Mouse (Mus musculus): ENCODE results near the gene Ninj2. TPM values are rescaled to one million over a fixed set of nuclear protein-coding genes. Genes with fewer than 3 reads are reported as not detected.
A peak's percentile ranks its signal among the peaks of the same experiment; 100 is the strongest.

The Ninj2 gene
- total RNA-seq, 2 experiments from 2014 or later: 8.1 TPM; not detected in 1

DNA sequence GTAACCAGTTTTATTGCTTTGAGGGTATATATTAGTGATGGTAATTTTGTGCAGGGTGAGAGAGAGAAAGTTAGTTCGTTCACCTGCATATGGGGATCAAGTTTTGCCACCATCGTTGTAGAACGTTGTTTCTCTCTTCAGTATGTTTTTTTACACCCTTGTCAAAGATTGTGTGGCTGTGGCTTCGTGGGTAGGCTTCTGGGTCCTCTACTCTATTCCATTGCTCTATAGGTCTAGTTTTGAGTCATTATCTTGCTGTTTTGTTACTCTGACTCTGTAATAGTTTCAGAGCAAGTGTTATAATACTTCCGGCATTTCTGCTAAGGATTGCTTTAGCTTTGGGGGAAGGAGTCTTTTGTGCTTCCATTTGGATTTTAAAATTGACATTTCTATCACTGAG lies 26.7 kb downstream of the Ninj2 start:
- ATAC-seq (replicated peaks; ENCODE audit: low FRiP score, poor library complexity, severe bottlenecking): no peak

DNA sequence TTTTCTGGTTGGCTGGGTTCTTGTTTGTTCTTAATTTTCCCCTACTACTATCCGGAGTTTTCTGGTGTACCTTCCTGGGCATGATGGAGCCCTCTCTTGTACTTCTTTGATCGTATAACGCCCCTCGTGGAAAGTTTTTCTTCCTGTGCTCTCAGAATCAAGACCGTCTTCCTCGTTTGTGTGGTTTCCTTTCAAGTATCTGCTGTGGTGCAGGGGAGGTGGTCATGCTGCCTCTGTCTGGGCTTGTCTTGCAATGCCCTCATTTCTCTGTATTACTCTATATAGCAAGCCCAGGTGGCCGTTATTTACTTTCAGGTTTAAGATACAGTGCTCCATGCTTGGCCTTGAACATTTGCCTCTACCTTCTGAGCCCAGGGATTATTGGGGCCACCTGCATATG lies 31.5 kb downstream of the Ninj2 start:
- ATAC-seq (replicated peaks; ENCODE audit: low FRiP score, poor library complexity, severe bottlenecking): 0 out of 2 replicates have a peak, but pooled peaks have one; percentile 35

DNA sequence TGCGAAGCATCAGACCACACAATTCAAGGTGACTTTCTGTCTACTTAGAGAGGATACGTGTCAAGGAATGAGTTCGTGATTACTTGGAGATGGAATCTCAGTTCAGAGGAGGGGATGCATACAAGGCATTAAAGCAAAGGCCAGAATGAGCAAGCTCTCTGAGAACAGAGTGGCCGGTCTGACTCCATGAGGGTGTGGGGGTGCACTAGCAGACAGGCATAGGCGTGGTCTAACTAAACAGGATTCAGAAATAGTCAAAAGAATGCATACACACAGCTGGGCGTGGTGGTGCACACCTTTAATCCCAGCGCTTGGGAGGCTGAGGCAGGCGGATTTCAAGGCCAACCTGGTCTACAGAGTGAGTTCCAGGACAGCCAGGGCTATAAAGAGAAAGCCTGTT lies 33.3 kb downstream of the Ninj2 start:
- ATAC-seq (replicated peaks; ENCODE audit: low FRiP score, poor library complexity, severe bottlenecking): no peak

- ATAC-seq (replicated peaks; ENCODE audit: low FRiP score, poor library complexity, severe bottlenecking): no peak
Observed at GRCm38 (mm10) chr6:120127321-120127720, 34.2 kb downstream of the Ninj2 start.

DNA sequence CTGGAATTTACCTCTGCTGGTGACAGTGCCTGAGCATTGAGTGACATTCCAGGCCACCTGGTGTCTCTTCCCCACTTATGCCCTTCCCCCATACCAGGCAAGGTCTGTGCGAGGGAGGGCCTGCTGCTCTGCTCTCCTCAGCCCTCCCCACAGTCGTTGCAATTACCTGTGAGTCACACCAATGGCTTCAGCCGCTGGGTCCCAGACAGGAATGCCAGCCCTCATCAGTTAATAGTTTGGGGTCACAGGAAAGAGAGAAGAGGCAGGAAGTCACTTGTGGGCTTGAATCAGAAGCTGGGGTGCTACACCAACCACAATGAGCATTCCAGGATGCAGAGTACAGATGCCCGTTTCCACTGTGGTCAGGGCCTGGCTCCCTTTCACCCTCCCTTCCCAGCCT lies 41.6 kb downstream of the Ninj2 start:
- no peak for ATAC-seq (replicated peaks; ENCODE audit: low FRiP score, poor library complexity, severe bottlenecking)

DNA sequence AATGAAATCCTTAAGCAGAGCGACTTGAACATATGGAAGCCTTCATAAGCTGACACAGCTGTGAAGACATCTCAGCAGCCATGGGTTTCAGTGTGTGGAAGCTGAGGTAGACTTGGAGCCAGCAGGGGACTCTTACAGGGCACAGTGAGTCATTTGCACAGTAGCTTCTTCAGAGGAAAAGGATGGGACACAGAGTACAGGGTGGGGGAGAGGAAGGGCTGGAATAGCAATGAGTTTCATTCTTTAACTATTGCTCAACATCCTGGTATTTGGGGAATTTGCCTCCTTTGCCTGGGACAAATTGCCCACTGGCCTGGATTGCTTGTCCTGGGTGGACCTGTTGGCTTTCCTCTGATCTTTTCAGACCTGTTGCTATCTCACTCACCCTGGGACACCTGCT lies 52.3 kb downstream of the Ninj2 start:
- ATAC-seq (replicated peaks; ENCODE audit: low FRiP score, poor library complexity, severe bottlenecking): no peak

DNA sequence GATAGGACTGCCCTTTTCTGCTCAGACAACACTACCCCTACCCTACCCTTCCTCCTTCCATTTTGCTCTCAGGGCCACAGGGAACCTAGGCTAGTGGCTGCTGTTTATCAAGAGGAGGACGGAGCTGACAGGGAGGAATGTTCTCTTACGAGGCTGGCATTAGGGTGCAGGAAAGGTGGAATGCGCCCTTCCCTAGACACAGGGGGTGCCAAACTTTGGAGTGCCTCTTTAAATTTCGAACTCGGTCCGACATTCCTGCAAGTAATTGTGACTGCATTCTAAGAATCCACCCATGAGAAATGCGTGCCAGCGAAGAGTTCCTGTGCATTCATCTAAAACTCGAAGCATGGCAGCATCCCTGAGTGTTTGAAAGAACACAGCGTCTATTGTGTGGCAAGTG lies 53.5 kb downstream of the Ninj2 start:
- no peak for ATAC-seq (replicated peaks; ENCODE audit: low FRiP score, poor library complexity, severe bottlenecking)

GRCm38 (mm10) chr6:120147411-120147810 lies 54.3 kb downstream of the Ninj2 start:
- no peak for ATAC-seq (replicated peaks; ENCODE audit: low FRiP score, poor library complexity, severe bottlenecking)

- ATAC-seq (replicated peaks; ENCODE audit: low FRiP score, poor library complexity, severe bottlenecking): no peak; the same call in 1 of the 2 replicates
Observed at GRCm38 (mm10) chr6:120148716-120149392, 55.7 kb downstream of the Ninj2 start.

- no peak for ATAC-seq (replicated peaks; ENCODE audit: low FRiP score, poor library complexity, severe bottlenecking)
Observed at GRCm38 (mm10) chr6:120149458-120150120, 56.4 kb downstream of the Ninj2 start.

DNA sequence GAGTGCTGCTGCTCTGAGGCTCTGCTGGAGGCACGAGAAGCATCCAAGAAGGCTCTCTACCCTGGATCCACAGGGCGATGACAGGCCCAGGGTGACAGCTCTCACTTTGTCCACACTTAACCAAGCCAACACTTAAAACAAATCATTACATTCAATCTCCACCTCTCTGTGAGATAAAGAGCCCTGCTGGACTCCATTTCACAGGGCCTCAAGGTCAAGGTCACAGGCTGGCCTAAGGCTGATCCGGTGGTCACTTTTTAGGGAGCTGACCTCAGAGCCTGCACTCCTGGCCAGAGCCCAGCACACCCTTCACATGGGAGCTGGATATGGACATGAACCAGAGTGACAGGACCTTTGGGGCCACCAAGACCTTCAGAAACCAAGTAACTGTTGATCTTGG lies 57.1 kb downstream of the Ninj2 start:
- ATAC-seq (replicated peaks; ENCODE audit: low FRiP score, poor library complexity, severe bottlenecking): no peak

GRCm38 (mm10) chr6:120151616-120152053 lies 58.5 kb downstream of the Ninj2 start:
- ATAC-seq (replicated peaks; ENCODE audit: low FRiP score, poor library complexity, severe bottlenecking): no peak

DNA sequence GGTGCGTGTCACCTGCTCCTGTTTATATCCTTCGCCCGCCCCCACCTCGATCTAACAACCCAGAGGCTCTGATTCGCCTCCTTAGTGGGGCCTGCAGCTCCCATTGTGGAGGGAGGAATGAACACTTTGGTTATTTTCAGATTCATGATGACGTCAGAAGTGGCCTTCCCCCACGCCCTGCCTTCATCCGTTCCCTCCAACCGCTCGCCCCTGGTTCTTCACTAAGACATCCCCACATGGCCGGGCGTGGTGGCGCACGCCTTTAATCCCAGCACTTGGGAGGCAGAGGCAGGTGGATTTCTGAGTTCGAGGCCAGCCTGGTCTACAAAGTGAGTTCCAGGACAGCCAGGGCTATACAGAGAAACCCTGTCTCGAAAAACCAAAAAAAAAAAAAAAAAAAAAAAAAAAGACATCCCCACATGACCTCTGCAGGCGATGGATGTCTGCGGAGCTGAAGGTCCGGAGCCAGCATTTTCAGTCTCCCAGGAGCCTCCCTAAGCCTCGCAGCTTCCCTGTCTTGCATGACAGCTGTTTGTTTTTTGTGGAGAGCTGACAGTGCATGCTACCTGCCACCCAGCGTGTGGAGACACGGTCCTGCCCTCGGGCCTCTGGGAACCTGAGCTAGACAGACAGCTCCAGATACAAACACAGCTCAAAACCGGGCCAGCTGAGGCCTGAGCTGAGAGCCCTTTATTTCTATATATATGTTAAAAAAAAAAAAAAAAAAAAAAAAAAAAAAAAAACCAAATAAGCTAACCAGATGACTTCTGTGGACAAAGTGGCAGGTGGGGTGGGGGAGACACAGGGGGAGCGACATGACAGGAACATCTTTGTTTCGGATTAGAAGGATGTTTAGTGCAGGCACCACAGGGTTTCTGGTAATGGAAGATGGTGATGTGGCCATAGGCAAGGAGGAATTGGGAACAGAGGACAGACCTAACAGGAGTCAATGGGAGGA lies 59.9 kb downstream of the Ninj2 start:
- ATAC-seq (replicated peaks; ENCODE audit: low FRiP score, poor library complexity, severe bottlenecking): no peak

DNA sequence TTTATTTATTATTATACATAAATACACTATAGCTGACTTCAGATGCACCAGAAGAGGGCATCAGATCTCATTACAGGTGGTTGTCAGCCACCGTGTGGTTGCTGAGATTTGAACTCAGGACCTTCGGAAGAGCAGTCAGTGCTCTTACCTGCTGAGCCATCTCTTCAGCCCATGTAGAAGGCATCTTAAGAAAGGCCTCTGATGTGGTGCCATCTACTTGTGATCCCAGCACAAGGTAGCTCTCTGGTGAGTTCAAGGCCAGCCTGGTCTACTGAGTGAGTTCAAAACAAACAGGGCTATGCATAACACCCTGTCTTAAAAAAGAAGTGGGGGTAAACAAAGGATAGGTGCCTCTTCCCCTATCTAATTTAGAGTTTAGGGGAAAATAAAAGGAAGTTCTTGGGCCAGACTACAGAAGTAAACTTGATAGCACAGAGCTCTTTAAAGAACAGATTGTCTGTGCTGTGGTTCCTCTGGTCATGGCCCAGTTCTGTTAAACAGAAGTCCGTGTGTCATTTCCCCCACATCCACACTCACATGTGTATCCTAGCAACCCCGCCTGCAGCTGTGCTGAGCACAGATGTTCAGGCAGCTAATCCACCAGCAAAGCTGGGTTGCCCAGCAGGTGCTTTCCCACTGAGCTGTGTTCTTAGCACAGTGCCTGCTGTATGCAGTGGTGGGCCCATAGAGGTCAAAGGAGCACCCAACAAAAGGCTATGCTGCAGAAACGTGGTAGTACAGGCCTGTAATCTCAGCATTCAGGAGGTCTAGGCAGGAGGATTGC lies 61.6 kb downstream of the Ninj2 start:
- no peak for ATAC-seq (replicated peaks; ENCODE audit: low FRiP score, poor library complexity, severe bottlenecking)

- ATAC-seq (replicated peaks; ENCODE audit: low FRiP score, poor library complexity, severe bottlenecking): no peak
Observed at GRCm38 (mm10) chr6:120155510-120155909, 62.4 kb downstream of the Ninj2 start.

GRCm38 (mm10) chr6:120157479-120157878 lies 64.3 kb downstream of the Ninj2 start:
- no peak for ATAC-seq (replicated peaks; ENCODE audit: low FRiP score, poor library complexity, severe bottlenecking)

DNA sequence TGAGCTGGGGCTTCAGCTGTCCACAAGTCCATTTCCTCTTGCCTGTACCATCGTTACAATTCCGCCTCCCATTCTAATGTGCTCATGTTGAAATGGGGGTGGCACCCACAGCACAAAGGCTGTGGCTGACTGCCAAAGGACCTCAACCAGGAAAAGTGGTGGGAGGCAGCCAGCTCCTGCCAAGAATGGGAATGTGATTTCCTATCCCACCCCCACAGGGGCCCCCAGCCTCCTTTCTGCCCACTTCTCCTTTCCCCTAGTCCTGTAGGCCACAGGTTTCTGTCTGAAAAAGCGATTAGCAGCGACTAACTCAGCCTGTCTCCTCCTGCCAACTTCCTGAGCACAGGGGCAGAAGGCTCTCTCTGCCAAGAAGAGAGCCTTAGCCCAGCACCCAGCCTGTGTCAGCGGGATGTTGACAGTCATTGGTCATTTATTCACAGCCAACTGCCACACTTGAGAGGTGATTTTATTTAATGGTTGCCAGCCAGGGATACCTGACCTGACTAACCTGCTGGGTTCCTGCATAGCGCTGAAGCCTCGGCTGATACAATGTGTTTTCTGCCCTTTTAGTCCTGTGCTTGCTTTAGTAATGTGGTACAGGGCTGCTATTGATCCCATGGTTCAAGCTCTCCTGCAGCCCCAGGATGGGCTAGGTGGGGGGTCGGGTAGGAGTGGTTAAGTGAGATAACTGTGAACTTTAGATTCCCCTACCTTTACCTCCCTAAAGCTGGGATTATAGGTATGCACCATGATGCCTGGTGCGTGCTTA lies 66.2 kb downstream of the Ninj2 start:
- no peak for ATAC-seq (replicated peaks; ENCODE audit: low FRiP score, poor library complexity, severe bottlenecking)

- no peak for ATAC-seq (replicated peaks; ENCODE audit: low FRiP score, poor library complexity, severe bottlenecking)
Observed at GRCm38 (mm10) chr6:120162928-120163327, 69.8 kb downstream of the Ninj2 start.

DNA sequence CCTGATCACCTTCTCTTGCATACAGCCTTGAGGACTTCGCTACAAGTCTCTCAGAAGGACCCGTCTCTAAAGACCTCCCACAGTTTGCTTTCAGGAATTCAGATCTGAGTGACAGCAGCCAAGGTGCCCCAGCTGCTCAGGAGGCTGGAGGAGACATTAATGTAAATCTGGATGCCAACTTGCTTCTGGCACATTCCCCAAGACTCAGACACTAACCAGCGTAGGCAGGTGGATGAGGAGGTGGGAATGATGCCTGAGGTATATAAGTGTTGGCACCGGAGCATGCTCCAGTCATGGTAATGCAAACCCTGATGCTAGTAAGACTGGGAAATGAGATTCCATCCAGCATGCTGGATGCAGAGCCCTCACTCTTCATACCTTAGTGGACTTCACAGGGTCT lies 71.6 kb downstream of the Ninj2 start:
- ATAC-seq (replicated peaks; ENCODE audit: low FRiP score, poor library complexity, severe bottlenecking): no peak
